Mouse (Mus musculus): ENCODE results near the gene Mprip.

DNA sequence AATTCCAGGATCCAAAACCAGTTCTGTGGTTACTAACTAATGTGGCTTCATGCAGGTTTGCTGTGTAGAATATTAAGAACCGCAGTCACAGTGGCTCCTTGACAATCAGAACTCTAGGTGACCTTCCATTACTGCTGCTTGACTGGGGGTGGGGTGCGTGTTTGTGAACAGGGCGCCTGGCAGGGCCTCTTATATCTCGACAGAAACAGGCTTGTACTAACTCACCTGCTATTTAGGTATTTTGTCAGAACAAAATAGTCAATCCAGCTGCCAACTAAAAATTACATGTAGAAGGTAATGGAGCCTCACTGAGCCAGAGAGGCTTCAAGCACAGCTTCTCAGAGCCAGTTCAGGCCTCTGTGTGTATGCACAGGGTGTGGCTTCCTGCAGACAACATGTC is 119.1 kb downstream of the Mprip start:
- TF ChIP-seq CTCF (IDR thresholded peaks at IDR 0.05; ENCODE audit: low read depth) (no peak), EP300 (IDR thresholded peaks at IDR 0.05; ENCODE audit: low read depth) (no peak)
